Mouse (Mus musculus): ENCODE measurements at regions not wholly inside any gene's neighbourhood (a gene's known extent, or its start where the extent isn't known, plus 50 kb on each side); places are given as distances from the start of the nearest gene placed in this dataset.

- TF ChIP-seq POLR2A (IDR thresholded peaks at IDR 0.05; ENCODE audit: low read depth, low read length) (no peak), CTCF (IDR thresholded peaks at IDR 0.05; ENCODE audit: borderline replicate concordance, insufficient read depth, low read length) (no peak)
- Histone ChIP-seq H3K4me1 (ENCODE audit: control insufficient read depth, insufficient read depth, low read length) (peaks cover 6% of the 10 kb centered on the region), H3K27ac (ENCODE audit: insufficient read depth, low read length) (no peak overlapping the region), H3K4me3 (ENCODE audit: insufficient read depth, low read length) (no peak overlapping the region)
Observed at GRCm38 (mm10) chr3:81369742-81370141, 333.5 kb downstream of the Pdgfc start.

- Histone ChIP-seq H3K4me3 (ENCODE audit: insufficient read depth, low read length) (no peak overlapping the region), H3K4me1 (ENCODE audit: control insufficient read depth, insufficient read depth, low read length) (peaks cover 5% of the 10 kb centered on the region; the same call in 1 of the 2 replicates), H3K27ac (ENCODE audit: insufficient read depth, low read length) (no peak overlapping the region; the same call in 1 of the 2 replicates)
- no peak for TF ChIP-seq POLR2A (IDR thresholded peaks at IDR 0.05; ENCODE audit: low read depth, low read length)
- TF ChIP-seq CTCF (IDR thresholded peaks at IDR 0.05; ENCODE audit: borderline replicate concordance, insufficient read depth, low read length) = no peak
Observed at GRCm38 (mm10) chr3:81375990-81376389, 339.8 kb downstream of the Pdgfc start.

- peak overlapping the region; percentile 83 for H3K27ac ChIP-seq (ENCODE audit: insufficient read depth, low read length)
- TF ChIP-seq CTCF (IDR thresholded peaks at IDR 0.05; ENCODE audit: borderline replicate concordance, insufficient read depth, low read length) (no peak), POLR2A (IDR thresholded peaks at IDR 0.05; ENCODE audit: low read depth, low read length) (no peak)
- H3K4me1 ChIP-seq (ENCODE audit: control insufficient read depth, insufficient read depth, low read length) = peaks cover 5% of the 10 kb centered on the region; the same call in 1 of the 2 replicates
- no peak overlapping the region for H3K4me3 ChIP-seq (ENCODE audit: insufficient read depth, low read length)
Observed at GRCm38 (mm10) chr3:81377466-81377865, 341.2 kb downstream of the Pdgfc start.

- peaks cover 5% of the 10 kb centered on the region; the same call in 1 of the 2 replicates for H3K4me1 ChIP-seq (ENCODE audit: control insufficient read depth, insufficient read depth, low read length)
- H3K4me3 ChIP-seq (ENCODE audit: insufficient read depth, low read length) = no peak overlapping the region
- no peak for TF ChIP-seq CTCF (IDR thresholded peaks at IDR 0.05; ENCODE audit: borderline replicate concordance, insufficient read depth, low read length)
- no peak for TF ChIP-seq POLR2A (IDR thresholded peaks at IDR 0.05; ENCODE audit: low read depth, low read length)
- no peak overlapping the region for H3K27ac ChIP-seq (ENCODE audit: insufficient read depth, low read length)
Observed at GRCm38 (mm10) chr3:81379362-81379761, 343.1 kb downstream of the Pdgfc start.

GRCm38 (mm10) chr3:81386931-81387330 is 350.7 kb downstream of the Pdgfc start:
- no peak overlapping the region for H3K4me3 ChIP-seq (ENCODE audit: insufficient read depth, low read length)
- H3K4me1 ChIP-seq (ENCODE audit: control insufficient read depth, insufficient read depth, low read length) = no peaks in the 10 kb centered on the region
- TF ChIP-seq POLR2A (IDR thresholded peaks at IDR 0.05; ENCODE audit: low read depth, low read length) (no peak), CTCF (IDR thresholded peaks at IDR 0.05; ENCODE audit: borderline replicate concordance, insufficient read depth, low read length) (no peak)
- no peak overlapping the region for H3K27ac ChIP-seq (ENCODE audit: insufficient read depth, low read length)

- no peak for TF ChIP-seq POLR2A (IDR thresholded peaks at IDR 0.05; ENCODE audit: low read depth, low read length)
- TF ChIP-seq CTCF (IDR thresholded peaks at IDR 0.05; ENCODE audit: borderline replicate concordance, insufficient read depth, low read length) = no peak
- H3K27ac ChIP-seq (ENCODE audit: insufficient read depth, low read length) = no peak overlapping the region
- no peaks in the 10 kb centered on the region for H3K4me1 ChIP-seq (ENCODE audit: control insufficient read depth, insufficient read depth, low read length)
- no peak overlapping the region for H3K4me3 ChIP-seq (ENCODE audit: insufficient read depth, low read length)
Observed at GRCm38 (mm10) chr3:81387634-81388033, 351.4 kb downstream of the Pdgfc start.

GRCm38 (mm10) chr3:81397212-81397611 is 361.0 kb downstream of the Pdgfc start:
- Histone ChIP-seq H3K4me1 (ENCODE audit: control insufficient read depth, insufficient read depth, low read length) (no peaks in the 10 kb centered on the region), H3K4me3 (ENCODE audit: insufficient read depth, low read length) (no peak overlapping the region), H3K27ac (ENCODE audit: insufficient read depth, low read length) (no peak overlapping the region)
- no peak for TF ChIP-seq CTCF (IDR thresholded peaks at IDR 0.05; ENCODE audit: borderline replicate concordance, insufficient read depth, low read length)
- TF ChIP-seq POLR2A (IDR thresholded peaks at IDR 0.05; ENCODE audit: low read depth, low read length) = no peak

- Histone ChIP-seq H3K4me1 (ENCODE audit: control insufficient read depth, insufficient read depth, low read length) (no peaks in the 10 kb centered on the region), H3K4me3 (ENCODE audit: insufficient read depth, low read length) (no peak overlapping the region), H3K27ac (ENCODE audit: insufficient read depth, low read length) (no peak overlapping the region)
- TF ChIP-seq POLR2A (IDR thresholded peaks at IDR 0.05; ENCODE audit: low read depth, low read length) = no peak
Observed at GRCm38 (mm10) chr3:81401028-81401427, 364.8 kb downstream of the Pdgfc start.

- Histone ChIP-seq H3K4me1 (ENCODE audit: control insufficient read depth, insufficient read depth, low read length) (no peaks in the 10 kb centered on the region), H3K4me3 (ENCODE audit: insufficient read depth, low read length) (no peak overlapping the region), H3K27ac (ENCODE audit: insufficient read depth, low read length) (no peak overlapping the region)
- TF ChIP-seq CTCF (IDR thresholded peaks at IDR 0.05; ENCODE audit: borderline replicate concordance, insufficient read depth, low read length) (no peak), POLR2A (IDR thresholded peaks at IDR 0.05; ENCODE audit: low read depth, low read length) (no peak)
Observed at GRCm38 (mm10) chr3:81408914-81409313, 372.7 kb downstream of the Pdgfc start.

- H3K27ac ChIP-seq (ENCODE audit: insufficient read depth, low read length) = no peak overlapping the region
Observed at GRCm38 (mm10) chr3:81421875-81422274, 385.7 kb downstream of the Pdgfc start.

GRCm38 (mm10) chr3:81426765-81427164 is 390.5 kb downstream of the Pdgfc start:
- no peak for TF ChIP-seq POLR2A (IDR thresholded peaks at IDR 0.05; ENCODE audit: low read depth, low read length)
- TF ChIP-seq CTCF (IDR thresholded peaks at IDR 0.05; ENCODE audit: borderline replicate concordance, insufficient read depth, low read length) = no peak
- H3K27ac ChIP-seq (ENCODE audit: insufficient read depth, low read length) = no peak overlapping the region
- H3K4me3 ChIP-seq (ENCODE audit: insufficient read depth, low read length) = no peak overlapping the region
- H3K4me1 ChIP-seq (ENCODE audit: control insufficient read depth, insufficient read depth, low read length) = no peaks in the 10 kb centered on the region

More at GRCm38 (mm10) chr3:81421875-81422274, 385.7 kb downstream of the Pdgfc start:
- H3K4me1 ChIP-seq (ENCODE audit: control insufficient read depth, insufficient read depth, low read length) = no peaks in the 10 kb centered on the region
- no peak for TF ChIP-seq POLR2A (IDR thresholded peaks at IDR 0.05; ENCODE audit: low read depth, low read length)
- TF ChIP-seq CTCF (IDR thresholded peaks at IDR 0.05; ENCODE audit: borderline replicate concordance, insufficient read depth, low read length) = no peak
- H3K4me3 ChIP-seq (ENCODE audit: insufficient read depth, low read length) = no peak overlapping the region
